Mouse (Mus musculus) hindbrain, embryonic 16.5 days (tissue): ENCODE measurements at regions not wholly inside any gene's neighbourhood (a gene's known extent, or its start where the extent isn't known, plus 50 kb on each side); places are given as distances from the start of the nearest gene placed in this dataset.

Source experiments
- ATAC-seq: fragments of 200-750 bp; cut with Nextera tagmentation; 2 replicates; pipeline ENCODE4 v1.8.0; 2017; ENCODE audit warnings: moderate TSS enrichment, moderate library complexity
- H3K27ac ChIP-seq: fragments of 300-500 bp; sonication (generic); 2 replicates; pipeline ENCODE4 v1.5.1; 2014; ENCODE audit warnings: low read depth, mild to moderate bottlenecking, control low read depth, low read length, moderate library complexity
- H3K27me3 ChIP-seq: fragments of 300-500 bp; sonication (generic); replicated peaks from 2 replicates; pipeline ENCODE4 v1.6.1; 2014; ENCODE audit warnings: low read length; ENCODE audit not compliant: control insufficient read depth, insufficient read depth
- H3K36me3 ChIP-seq: fragments of 300-500 bp; sonication (generic); 2 replicates; pipeline ENCODE4 v1.6.1; 2014; ENCODE audit warnings: mild to moderate bottlenecking, low read length, moderate library complexity, mixed read lengths; ENCODE audit not compliant: control insufficient read depth, insufficient read depth
- H3K4me1 ChIP-seq: fragments of 300-500 bp; sonication (generic); 2 replicates; pipeline ENCODE4 v1.6.1; 2014; ENCODE audit warnings: low read depth, low read length; ENCODE audit not compliant: control insufficient read depth, insufficient read depth
- H3K4me2 ChIP-seq: fragments of 300-500 bp; sonication (generic); 2 replicates; pipeline ENCODE4 v1.6.1; 2014; ENCODE audit warnings: mild to moderate bottlenecking, low read length, control low read depth, moderate library complexity
- H3K4me3 ChIP-seq: fragments of 300-500 bp; sonication (generic); 2 replicates; pipeline ENCODE4 v1.5.1; 2014; ENCODE audit warnings: mild to moderate bottlenecking, low read length, control low read depth, moderate library complexity
- H3K9ac ChIP-seq: fragments of 300-500 bp; sonication (generic); 2 replicates; pipeline ENCODE4 v1.6.1; 2014; ENCODE audit warnings: low read depth, mild to moderate bottlenecking, control low read depth, low read length, moderate library complexity
- H3K9me3 ChIP-seq: fragments of 300-500 bp; sonication (generic); 2 replicates; pipeline ENCODE4 v1.6.1; 2014; ENCODE audit warnings: mild to moderate bottlenecking, low read length, moderate library complexity; ENCODE audit not compliant: control insufficient read depth
- WGBS: fragments of 180-500 bp; shearing (Covaris S2); extraction: QIAGEN DNeasy Blood & Tissue Kit; methylation state at CpG from one replicate; pipeline ENCODE4 v1.1.7; 2014; 5-methylcytosine and 5-hydroxymethylcytosine counted together

DNA sequence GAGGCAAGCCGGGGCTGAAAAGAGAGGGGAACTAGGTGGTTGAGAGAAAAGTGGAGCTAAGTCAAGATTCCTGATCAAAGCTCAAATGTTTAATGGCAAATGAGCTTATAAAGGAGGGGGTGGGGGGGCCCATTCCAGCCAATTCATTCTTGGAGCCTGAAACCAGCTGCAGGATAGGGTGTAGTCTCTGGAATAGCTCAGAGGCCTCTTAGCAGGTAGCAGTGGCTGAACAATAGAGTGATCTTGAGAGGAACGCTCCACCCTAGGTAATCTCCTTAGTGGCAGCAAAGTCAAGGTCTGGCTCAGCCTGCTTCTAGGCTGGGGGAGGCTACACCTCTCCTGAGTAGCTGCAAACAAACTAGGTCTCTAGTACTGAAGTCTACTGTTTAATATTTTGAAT lies 289.3 kb upstream of the Tmem161b start:
- no peaks in the 10 kb centered on the region for H3K36me3 ChIP-seq
- H3K4me3 ChIP-seq: no peak overlapping the region
- no peak for ATAC-seq
- H3K27me3 ChIP-seq: no peaks in the 10 kb centered on the region
- peaks cover 2% of the 10 kb centered on the region; the same call in 1 of the 2 replicates for H3K9me3 ChIP-seq
- no peak overlapping the region for H3K27ac ChIP-seq
- H3K9ac ChIP-seq: no peak overlapping the region
- 79% methylated on average over 2 of the region's 2 CpGs for WGBS
- no peaks in the 10 kb centered on the region for H3K4me1 ChIP-seq
- H3K4me2 ChIP-seq: no peak overlapping the region

DNA sequence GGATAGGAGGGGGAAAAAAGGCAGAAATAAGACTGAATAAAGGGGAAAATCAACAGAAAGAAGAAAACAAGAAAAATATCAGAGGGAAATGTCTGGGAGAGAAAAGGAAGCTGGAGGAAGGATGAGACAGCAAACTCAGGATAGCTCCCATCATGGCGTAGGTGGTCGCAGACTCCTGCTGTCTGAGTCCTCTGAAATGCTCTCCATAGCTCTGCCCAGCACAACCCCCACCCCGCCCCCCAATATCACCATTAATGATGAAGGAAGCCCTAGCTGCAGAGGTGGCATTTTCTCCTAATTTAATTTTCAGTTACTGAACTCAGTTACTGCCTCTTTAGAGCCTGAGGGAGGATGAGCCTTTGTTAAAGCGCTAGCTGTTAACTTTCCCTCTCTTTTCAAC lies 275.6 kb upstream of the Tmem161b start:
- Histone ChIP-seq H3K4me1 (no peaks in the 10 kb centered on the region), H3K4me2 (no peak overlapping the region), H3K36me3 (no peaks in the 10 kb centered on the region), H3K27me3 (no peaks in the 10 kb centered on the region), H3K27ac (no peak overlapping the region), H3K9me3 (no peaks in the 10 kb centered on the region), H3K4me3 (no peak overlapping the region), H3K9ac (no peak overlapping the region)
- WGBS: 64% methylated on average over 4 of the region's 4 CpGs
- no peak for ATAC-seq

DNA sequence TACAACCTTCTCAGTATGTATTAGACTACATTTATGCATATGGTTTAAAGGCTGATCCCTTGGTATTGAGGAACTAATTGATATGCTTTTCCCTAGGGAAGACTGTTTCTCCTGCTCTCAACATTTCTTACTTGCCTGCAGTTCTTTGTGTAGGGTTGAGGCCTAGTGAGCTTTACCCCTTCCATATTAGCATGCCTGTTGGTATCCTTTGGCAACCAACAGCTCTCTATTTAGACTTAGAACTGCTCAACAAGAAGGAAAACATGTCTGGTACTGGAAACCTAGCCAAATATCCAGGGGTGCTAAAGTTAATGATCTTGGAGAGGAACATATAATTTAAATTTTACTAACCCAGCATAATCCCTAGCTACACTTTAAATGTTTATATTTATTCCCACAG lies 270.9 kb upstream of the Tmem161b start:
- Histone ChIP-seq H3K4me1 (no peaks in the 10 kb centered on the region), H3K27ac (no peak overlapping the region), H3K9ac (no peak overlapping the region), H3K4me2 (no peak overlapping the region), H3K9me3 (no peaks in the 10 kb centered on the region), H3K27me3 (no peaks in the 10 kb centered on the region), H3K36me3 (no peaks in the 10 kb centered on the region), H3K4me3 (no peak overlapping the region)
- no peak for ATAC-seq

DNA sequence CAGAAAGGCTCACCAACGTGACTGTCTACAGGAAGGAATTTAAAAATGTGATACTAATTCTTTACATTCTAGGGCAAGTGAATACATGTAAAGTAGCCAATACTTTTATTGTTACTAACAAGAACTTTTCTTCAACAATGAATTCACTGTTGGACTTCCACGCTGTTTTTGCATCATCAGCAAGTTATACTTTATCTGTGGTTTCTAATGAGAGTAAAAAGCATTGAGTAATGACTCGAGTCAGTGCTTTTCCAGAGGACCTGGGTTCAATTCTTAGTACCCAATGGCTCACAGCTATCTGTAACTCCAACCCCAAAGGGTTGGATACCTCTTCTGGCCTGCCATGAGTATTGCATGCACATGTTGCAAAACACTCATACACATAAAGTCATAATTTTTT lies 270.3 kb upstream of the Tmem161b start:
- Histone ChIP-seq H3K27ac (no peak overlapping the region), H3K9me3 (no peaks in the 10 kb centered on the region), H3K36me3 (no peaks in the 10 kb centered on the region), H3K4me3 (no peak overlapping the region), H3K4me1 (no peaks in the 10 kb centered on the region), H3K4me2 (no peak overlapping the region), H3K27me3 (no peaks in the 10 kb centered on the region), H3K9ac (no peak overlapping the region)
- no peak for ATAC-seq
- WGBS: 89% methylated on average over 3 of the region's 3 CpGs

DNA sequence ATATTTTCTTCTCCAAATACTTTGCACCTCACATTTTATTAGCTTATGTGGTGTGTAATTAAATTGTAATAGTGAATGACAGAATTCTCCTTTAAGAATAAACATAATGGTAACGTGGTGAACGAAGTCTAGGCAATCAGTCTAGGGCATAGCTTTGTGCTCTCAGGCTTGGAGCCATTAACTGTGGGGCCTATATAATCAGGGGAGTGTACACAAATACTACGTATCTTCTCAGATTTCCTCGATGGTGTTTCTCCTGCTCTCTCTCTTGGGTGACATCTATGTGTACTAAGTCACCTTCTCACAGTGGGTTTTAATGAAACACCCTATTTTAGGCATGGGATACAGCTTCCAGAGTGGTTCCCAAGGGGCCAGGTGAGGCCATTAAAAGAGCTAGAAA lies 269.7 kb upstream of the Tmem161b start:
- no peaks in the 10 kb centered on the region for H3K9me3 ChIP-seq
- H3K27ac ChIP-seq: no peak overlapping the region
- H3K9ac ChIP-seq: no peak overlapping the region
- no peak for ATAC-seq
- H3K36me3 ChIP-seq: no peaks in the 10 kb centered on the region
- no peak overlapping the region for H3K4me2 ChIP-seq
- H3K4me1 ChIP-seq: no peaks in the 10 kb centered on the region
- H3K27me3 ChIP-seq: no peaks in the 10 kb centered on the region
- WGBS: 75% methylated on average over 4 of the region's 4 CpGs
- no peak overlapping the region for H3K4me3 ChIP-seq

DNA sequence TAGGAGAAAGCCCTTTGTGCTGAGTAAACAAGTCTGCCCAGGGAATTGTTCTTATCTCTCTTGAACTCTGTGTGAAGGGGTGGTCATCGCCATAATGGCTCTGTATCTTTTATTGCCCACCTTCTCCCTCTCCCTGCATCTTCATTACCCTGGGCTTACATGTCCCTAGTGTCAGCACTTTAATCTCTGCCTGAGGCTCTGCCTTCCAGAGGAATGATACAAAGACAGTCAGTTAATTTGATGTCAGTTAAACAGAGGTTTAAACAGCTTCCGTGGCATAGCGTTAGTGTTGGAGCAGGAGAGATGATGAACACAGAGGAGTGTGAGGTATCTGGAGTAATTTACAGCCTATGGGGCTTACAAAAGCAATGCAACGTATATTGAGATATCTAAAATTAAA lies 269.2 kb upstream of the Tmem161b start:
- Histone ChIP-seq H3K4me2 (no peak overlapping the region), H3K36me3 (no peaks in the 10 kb centered on the region), H3K9me3 (no peaks in the 10 kb centered on the region), H3K27ac (no peak overlapping the region), H3K27me3 (no peaks in the 10 kb centered on the region), H3K4me3 (no peak overlapping the region), H3K4me1 (no peaks in the 10 kb centered on the region), H3K9ac (no peak overlapping the region)
- WGBS: 59% methylated on average over 4 of the region's 4 CpGs
- no peak for ATAC-seq

DNA sequence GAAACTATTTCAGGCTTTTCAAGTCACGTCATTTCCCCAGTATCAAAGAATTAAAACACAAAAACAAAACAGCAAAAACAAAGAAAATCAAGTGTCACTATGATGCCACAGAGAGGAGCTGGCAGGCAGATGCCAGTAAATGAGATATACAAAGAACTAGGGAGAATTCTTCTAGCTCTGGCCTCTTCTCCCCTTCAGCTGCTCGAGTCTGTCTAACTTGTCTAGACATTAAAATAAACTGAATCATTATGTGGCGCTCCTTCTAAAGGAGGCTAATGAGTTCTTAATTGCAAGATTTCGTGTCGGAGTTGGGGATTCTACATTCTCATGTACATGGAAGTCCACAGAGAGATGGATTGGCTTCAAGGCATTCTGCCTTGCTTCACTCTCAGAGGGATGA lies 266.4 kb upstream of the Tmem161b start:
- no peaks in the 10 kb centered on the region for H3K27me3 ChIP-seq
- H3K9me3 ChIP-seq: no peaks in the 10 kb centered on the region
- WGBS: 48% methylated on average over 5 of the region's 5 CpGs
- no peak overlapping the region for H3K9ac ChIP-seq
- peak; percentile 48; the same call in 1 of the 2 replicates for ATAC-seq
- H3K36me3 ChIP-seq: no peaks in the 10 kb centered on the region
- H3K4me1 ChIP-seq: no peaks in the 10 kb centered on the region
- no peak overlapping the region for H3K4me3 ChIP-seq
- H3K4me2 ChIP-seq: no peak overlapping the region
- H3K27ac ChIP-seq: no peak overlapping the region

DNA sequence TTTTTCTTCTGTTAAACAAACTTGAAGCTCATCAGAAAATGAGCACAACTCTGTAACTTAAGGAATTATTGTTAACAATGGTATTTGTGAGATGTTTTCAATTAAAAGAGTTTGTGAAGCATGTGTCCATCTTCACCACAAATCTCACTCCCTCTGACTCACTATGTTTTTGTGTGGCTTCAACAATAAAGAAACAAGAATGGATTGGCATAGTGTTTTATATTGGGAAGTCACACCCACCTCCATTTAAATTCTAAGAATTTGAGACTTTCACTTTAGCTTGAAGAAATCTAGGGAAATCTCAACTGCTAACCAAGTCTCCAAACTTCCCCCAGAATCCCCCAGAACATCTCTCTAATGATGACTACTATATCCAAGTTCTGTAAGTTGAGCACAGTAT lies 243.6 kb upstream of the Tmem161b start:
- ATAC-seq: no peak
- Histone ChIP-seq H3K4me1 (no peaks in the 10 kb centered on the region), H3K9me3 (no peaks in the 10 kb centered on the region), H3K27ac (no peak overlapping the region), H3K36me3 (no peaks in the 10 kb centered on the region), H3K4me3 (no peak overlapping the region), H3K4me2 (no peak overlapping the region), H3K9ac (no peak overlapping the region), H3K27me3 (no peaks in the 10 kb centered on the region)

DNA sequence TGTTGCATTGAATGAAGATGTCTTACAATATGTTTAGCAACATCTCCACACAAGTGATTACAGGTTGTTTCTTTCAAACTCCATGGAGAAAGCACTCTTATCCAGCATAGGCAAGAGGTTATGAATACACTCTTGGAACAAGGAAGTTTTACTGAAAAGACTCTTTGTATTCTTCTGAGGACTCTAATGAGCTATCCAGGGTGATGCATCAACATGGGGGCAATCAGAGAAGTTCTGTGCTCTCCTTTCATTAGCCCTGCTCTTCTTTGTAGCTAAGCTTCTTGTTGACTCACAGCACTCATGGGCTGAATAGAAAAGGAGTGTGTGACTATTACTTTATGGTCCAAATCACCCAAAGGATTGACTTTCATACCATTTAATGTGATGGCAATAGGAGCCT lies 242.6 kb upstream of the Tmem161b start:
- no peaks in the 10 kb centered on the region for H3K27me3 ChIP-seq
- H3K9me3 ChIP-seq: no peaks in the 10 kb centered on the region
- H3K9ac ChIP-seq: no peak overlapping the region
- H3K4me3 ChIP-seq: no peak overlapping the region
- no peak overlapping the region for H3K27ac ChIP-seq
- ATAC-seq: no peak
- no peaks in the 10 kb centered on the region for H3K4me1 ChIP-seq
- H3K4me2 ChIP-seq: no peak overlapping the region
- H3K36me3 ChIP-seq: no peaks in the 10 kb centered on the region

DNA sequence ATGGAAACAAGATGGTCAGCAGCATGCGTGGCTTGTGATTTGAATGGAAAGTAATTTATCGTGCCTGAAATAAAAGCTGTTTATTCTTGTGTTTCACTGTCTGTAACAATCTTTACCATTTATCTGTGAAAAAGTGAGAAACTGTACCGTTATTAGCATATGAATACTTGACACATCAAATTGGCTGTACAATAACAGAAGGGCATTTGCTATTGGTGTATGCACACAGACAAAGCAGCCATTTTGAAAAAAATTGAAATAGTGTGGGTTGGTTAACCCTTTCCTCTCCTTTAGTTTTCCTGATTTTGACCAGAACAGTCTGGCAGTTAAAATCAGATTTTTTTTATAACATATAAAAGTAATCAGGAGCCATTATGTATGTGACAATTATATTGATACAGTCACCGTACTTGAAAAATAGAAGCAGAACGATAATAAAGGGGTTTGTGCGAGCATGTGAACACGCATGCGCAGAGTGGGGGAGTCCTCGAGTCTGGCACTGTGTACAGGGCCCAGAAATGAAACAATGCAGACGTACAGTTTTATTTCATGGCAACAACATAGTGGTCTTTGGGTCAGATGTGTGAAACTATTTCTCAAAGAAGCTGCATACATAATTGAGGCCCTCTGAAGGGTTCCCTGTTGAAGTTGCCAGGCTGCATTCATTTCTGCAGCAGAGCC lies 237.3 kb upstream of the Tmem161b start:
- H3K9ac ChIP-seq: no peak overlapping the region; the same call in 1 of the 2 replicates
- no peaks in the 10 kb centered on the region for H3K27me3 ChIP-seq
- peak overlapping the region; percentile 22 for H3K4me3 ChIP-seq
- peak overlapping the region; percentile 52 for H3K4me2 ChIP-seq
- H3K4me1 ChIP-seq: peaks cover 6% of the 10 kb centered on the region
- peak; percentile 88 for ATAC-seq
- 36% methylated on average over 10 of the region's 10 CpGs for WGBS
- no peaks in the 10 kb centered on the region for H3K36me3 ChIP-seq
- H3K9me3 ChIP-seq: no peaks in the 10 kb centered on the region
- peak overlapping the region; percentile 82 for H3K27ac ChIP-seq
